Mouse (Mus musculus): ENCODE measurements around the gene Tspan33.
"Not testable (repeated sequence)": the region's sequence is repeated elsewhere in the genome, so short reads cannot be mapped to it uniquely, and the experiment has no call there.

Gene Tspan33

DNA sequence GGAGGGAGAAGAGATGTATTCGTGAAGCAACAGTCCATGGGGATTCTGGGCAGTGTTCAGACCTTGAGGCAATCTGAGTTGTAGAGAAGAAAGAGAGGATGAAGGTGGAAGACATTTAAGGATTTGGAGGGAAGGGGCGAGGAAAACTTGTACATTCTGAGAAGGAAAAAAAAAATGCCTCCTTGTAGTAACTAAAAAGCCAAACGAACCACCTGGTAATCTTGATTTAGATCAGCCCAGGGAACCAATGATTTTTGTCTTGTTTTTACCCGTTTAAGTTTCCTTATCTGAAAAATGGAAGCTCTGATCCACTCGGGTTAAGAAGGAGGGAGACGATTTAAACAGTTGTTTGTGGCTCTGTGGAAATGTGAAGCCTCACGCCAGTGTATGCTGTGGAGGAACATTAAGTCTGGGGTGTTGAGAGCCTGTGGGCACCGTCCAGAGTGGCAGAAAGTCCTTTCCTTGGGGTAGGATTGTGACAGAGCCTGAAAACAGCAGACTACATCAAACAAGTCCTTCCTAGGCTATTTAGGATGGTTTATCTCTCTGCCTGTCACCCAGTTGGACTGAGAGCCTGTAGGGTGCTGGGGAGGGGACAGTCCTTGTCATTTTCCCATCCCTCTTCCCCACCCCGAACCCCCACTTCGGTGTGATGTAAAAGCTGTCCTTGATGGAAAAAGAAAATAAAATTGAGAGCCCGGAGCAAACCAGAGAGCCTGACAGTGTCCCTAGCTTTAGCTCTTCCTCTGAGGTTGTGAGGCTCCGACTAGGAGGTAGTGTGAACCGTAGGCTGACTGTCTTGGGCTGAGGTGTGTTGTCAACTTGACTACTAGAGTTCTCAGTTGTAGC, 42.8 kb downstream of the Tspan33 start:
- ATAC-seq (ENCODE audit: insufficient number of reproducible peaks, low FRiP score, low TSS enrichment), result no peak

DNA sequence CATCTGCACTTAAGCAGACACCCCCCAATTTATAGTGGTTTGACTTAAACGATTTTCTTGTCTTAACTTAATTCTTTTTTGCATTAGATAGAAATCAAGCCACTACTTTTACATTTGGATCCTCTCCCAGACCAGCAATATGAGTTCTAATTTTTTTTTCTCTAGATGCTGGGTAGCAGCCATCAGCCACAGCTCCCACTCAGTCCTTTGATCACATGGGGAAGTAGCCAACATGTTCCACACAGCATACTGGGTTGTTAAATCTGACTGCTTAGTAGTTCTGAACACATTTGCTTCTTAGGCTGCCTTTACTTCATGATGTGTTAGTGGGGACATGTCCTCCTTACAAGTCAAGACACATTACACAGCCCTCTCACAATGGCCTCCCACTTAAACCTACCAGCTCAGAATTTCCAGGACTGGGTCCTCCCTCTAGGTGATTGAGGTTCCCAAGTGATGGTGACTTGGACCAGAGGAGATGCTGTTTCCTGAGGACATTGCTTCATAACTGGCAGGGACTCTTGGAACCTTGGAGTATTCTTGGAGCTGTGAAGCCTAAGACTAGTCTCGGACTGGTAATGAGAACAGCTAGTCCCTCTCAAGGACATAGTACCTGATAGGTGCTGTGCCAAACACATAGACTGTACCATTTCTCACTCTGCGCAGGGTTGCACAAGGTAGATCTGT, 57.6 kb downstream of the Tspan33 start:
- ATAC-seq (ENCODE audit: insufficient number of reproducible peaks, low FRiP score, low TSS enrichment), result no peak

DNA sequence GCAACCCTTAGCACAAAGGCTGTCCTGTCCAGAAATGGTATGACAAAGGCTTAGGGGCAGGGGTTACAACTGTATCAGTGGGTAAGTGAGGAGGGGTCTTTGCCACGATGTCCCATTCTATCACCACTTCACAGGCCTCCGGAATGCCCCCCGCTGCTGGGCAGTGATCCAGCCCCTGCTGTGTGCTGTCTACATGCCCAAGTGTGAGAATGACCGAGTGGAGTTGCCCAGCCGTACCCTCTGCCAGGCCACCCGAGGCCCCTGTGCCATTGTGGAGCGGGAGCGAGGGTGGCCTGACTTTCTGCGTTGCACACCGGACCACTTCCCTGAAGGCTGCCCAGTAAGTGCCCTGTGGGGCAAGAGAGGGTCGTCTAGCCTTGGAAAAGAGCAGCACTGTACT, 59.3 kb downstream of the Tspan33 start:
- no peak for ATAC-seq (ENCODE audit: insufficient number of reproducible peaks, low FRiP score, low TSS enrichment)

GRCm38 (mm10) chr6:29756001-29756400, 62.0 kb downstream of the Tspan33 start:
- no peak for ATAC-seq (ENCODE audit: insufficient number of reproducible peaks, low FRiP score, low TSS enrichment)

DNA sequence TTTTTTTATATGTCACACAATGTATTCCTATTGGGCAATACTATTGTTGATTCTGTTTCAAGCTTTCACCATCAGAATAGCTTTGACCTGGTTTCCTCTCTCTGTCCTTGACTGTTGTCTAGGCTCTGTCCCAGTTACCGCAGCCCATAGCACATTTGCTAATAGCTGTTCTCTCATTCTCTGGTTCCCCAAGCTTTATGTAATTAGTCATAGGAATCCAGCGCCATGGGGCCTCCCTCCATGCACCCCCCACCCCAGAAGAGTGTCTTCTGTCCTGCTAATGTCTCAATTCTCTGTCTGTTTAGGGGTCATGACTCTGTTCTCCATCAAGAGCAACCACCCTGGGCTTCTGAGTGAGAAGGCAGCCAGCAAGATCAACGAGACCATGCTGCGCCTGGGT, 62.5 kb downstream of the Tspan33 start:
- no peak for ATAC-seq (ENCODE audit: insufficient number of reproducible peaks, low FRiP score, low TSS enrichment)

DNA sequence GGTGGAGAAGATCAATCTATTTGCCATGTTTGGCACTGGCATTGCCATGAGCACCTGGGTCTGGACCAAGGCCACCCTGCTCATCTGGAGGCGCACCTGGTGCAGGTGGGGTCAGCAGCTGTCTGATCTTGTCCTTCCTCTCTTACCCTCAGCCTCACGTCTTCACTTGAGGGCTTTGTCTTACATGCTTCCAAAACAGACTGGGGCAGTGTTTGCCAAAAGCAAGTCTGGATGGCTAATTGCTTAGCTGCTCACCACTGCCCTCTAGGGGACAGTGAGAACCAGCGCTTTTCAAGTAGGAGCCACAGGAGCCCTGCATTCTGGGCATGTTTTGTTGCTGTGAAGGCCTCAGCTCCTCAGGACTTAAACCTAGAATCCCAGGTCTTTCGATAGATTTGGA, 64.4 kb downstream of the Tspan33 start:
- ATAC-seq (ENCODE audit: insufficient number of reproducible peaks, low FRiP score, low TSS enrichment), result peak; percentile 64

- ATAC-seq (ENCODE audit: insufficient number of reproducible peaks, low FRiP score, low TSS enrichment), result no peak
These were observed 65.1 kb downstream of the Tspan33 start for GRCm38 (mm10) chr6:29759012-29759679.

- ATAC-seq (ENCODE audit: insufficient number of reproducible peaks, low FRiP score, low TSS enrichment), result not testable (repeated sequence)
These were observed 66.4 kb downstream of the Tspan33 start for GRCm38 (mm10) chr6:29760397-29760796.

GRCm38 (mm10) chr6:29761282-29761681, 67.3 kb downstream of the Tspan33 start:
- no peak for ATAC-seq (ENCODE audit: insufficient number of reproducible peaks, low FRiP score, low TSS enrichment)

DNA sequence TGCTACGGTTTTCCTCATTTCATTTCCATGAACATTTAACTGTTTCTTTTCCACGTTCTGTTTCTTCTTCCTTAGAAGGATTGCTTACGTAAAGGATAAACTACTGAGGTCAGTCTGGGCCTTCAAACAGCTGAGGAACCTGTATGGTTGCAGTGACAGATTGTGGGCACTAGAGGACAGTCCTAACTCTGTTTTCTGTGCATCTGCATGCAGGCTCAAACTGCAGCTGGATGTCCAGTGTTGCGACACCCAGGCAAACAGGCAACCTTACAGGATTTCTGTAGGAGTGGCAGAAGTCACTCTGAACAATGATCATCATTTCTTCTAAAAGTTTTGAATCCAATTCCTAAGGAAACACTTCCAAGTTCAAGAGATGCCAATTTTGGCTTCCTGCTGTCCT, 68.5 kb downstream of the Tspan33 start:
- ATAC-seq (ENCODE audit: insufficient number of reproducible peaks, low FRiP score, low TSS enrichment), result no peak

- ATAC-seq (ENCODE audit: insufficient number of reproducible peaks, low FRiP score, low TSS enrichment), result no peak
These were observed 72.9 kb downstream of the Tspan33 start for GRCm38 (mm10) chr6:29766874-29767273.

Measured in cerebellum, adult (tissue).